Mouse (Mus musculus) G1E (cell line): ENCODE measurements at regions not wholly inside any gene's neighbourhood (a gene's known extent, or its start where the extent isn't known, plus 50 kb on each side); places are given as distances from the start of the nearest gene placed in this dataset.

Experiments
- ATAC-seq: 2 replicates; pipeline ENCODE4 v1.8.0; 2016; ENCODE audit warnings: mild to moderate bottlenecking; ENCODE audit not compliant: insufficient number of reproducible peaks, poor library complexity, low FRiP score, severe bottlenecking; ENCODE audit errors: extremely low read depth
- DNase-seq: peaks from one replicate; pipeline ENCODE4 v3.0.0; 2012; ENCODE audit warnings: low spot score
- H3K27me3 ChIP-seq: 2 replicates; pipeline ENCODE4 v1.6.1; 2012; ENCODE audit warnings: mild to moderate bottlenecking, low read length, inconsistent platforms; ENCODE audit not compliant: insufficient read depth
- H3K36me3 ChIP-seq: replicated peaks from 2 replicates; pipeline ENCODE3; 2012; ENCODE audit warnings: mild to moderate bottlenecking, inconsistent platforms
- H3K4me1 ChIP-seq: 2 replicates; pipeline ENCODE4 v1.6.1; 2012; ENCODE audit warnings: low read depth, low read length, inconsistent platforms, mixed read lengths; ENCODE audit not compliant: insufficient read depth
- H3K4me3 ChIP-seq: 2 replicates; pipeline ENCODE4 v1.5.1; 2012; ENCODE audit warnings: low read depth, mild to moderate bottlenecking, inconsistent platforms, low read length, moderate library complexity, mixed read lengths
- H3K9me3 ChIP-seq: replicated peaks from 2 replicates; pipeline ENCODE4 v1.6.1; 2012; ENCODE audit warnings: inconsistent platforms
- CTCF ChIP-seq: IDR thresholded peaks from 2 replicates; pipeline ENCODE4 v1.5.1; 2012; ENCODE audit warnings: low read depth, low read length, inconsistent platforms, mixed read lengths
- GATA1 ChIP-seq: IDR thresholded peaks from 2 replicates; pipeline ENCODE4 v1.6.1; 2012; ENCODE audit warnings: borderline replicate concordance, low read length, inconsistent platforms, mixed read lengths
- GATA2 ChIP-seq: IDR thresholded peaks from 2 replicates; pipeline ENCODE4 v1.6.1; 2012; ENCODE audit warnings: low read depth, low read length, inconsistent platforms, borderline replicate concordance
- POLR2AphosphoS5 ChIP-seq: IDR thresholded peaks from 2 replicates; pipeline ENCODE4 v1.6.1; 2012; ENCODE audit warnings: low read depth, low read length, inconsistent platforms; ENCODE audit not compliant: insufficient replicate concordance
- TAL1 ChIP-seq: conservative IDR thresholded peaks from 2 replicates; pipeline ENCODE4 v1.6.1; 2012; ENCODE audit warnings: low read depth, low read length, inconsistent platforms, mixed read lengths

DNA sequence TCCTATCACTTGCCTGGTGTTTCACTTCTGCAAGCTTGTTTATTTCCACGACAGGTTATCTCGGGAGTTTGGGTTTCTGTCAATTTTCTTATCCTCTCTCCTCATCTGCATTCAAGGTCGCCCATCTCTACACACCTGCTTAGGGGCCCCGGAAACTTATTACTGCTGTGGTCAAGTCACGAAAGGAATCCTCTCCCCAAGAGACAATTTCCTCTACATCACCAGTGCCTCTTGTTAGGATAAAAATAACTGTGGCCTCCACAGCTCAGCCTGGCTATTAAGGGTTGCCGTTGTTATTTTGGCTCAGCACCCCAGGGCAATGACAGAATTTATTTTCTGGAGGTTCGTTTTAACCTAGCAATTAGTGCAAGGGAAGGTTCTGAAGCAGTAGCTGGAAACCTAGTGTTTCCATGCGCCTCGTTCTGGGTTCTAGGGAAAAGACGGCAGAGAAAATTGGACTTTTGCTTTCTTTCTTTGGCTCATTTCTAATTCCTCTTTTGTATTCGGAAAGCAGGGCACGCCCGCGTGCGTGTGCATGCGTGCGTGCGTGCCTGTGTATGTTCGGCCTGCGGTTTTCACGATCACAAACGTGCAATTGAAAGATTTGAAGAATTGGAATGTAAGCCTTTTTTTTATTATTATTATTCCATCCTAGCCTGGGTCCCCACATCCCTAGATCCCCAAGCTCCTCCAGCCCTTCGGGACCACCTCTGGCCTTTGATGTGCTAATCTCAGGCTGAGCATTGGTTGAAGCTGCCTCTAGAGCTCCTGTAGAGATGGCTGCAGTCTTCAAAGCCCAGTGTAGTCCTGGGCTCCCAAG is 147.1 kb upstream of the Jarid2 start:
- ATAC-seq (no peak), DNase-seq (peak; percentile 9)
- H3K4me3 ChIP-seq = no peak overlapping the region; the same call in 1 of the 2 replicates

GRCm38 (mm10) chr13:44582767-44583085 is 146.5 kb upstream of the Jarid2 start:
- Histone ChIP-seq H3K36me3 (no peaks in the 10 kb centered on the region), H3K27me3 (peaks cover 25% of the 10 kb centered on the region), H3K4me3 (no peak overlapping the region), H3K4me1 (peaks cover 44% of the 10 kb centered on the region), H3K9me3 (no peaks in the 10 kb centered on the region)
- TF ChIP-seq GATA2 (no peak), GATA1 (no peak), POLR2AphosphoS5 (no peak), TAL1 (no peak), CTCF (no peak)
- ATAC-seq (no peak), DNase-seq (no peak)

More for the DNA sequence above, 147.1 kb upstream of the Jarid2 start:
- H3K9me3 ChIP-seq = no peaks in the 10 kb centered on the region
- no peaks in the 10 kb centered on the region for H3K36me3 ChIP-seq
- peaks cover 43% of the 10 kb centered on the region for H3K4me1 ChIP-seq
- no peak for TF ChIP-seq POLR2AphosphoS5
- no peak for TF ChIP-seq CTCF
- TF ChIP-seq GATA1 = no peak
- no peak for TF ChIP-seq TAL1
- no peak for TF ChIP-seq GATA2
- peaks cover 25% of the 10 kb centered on the region for H3K27me3 ChIP-seq

- Histone ChIP-seq H3K4me1 (peaks cover 47% of the 10 kb centered on the region), H3K27me3 (peaks cover 31% of the 10 kb centered on the region), H3K36me3 (no peaks in the 10 kb centered on the region), H3K4me3 (no peak overlapping the region), H3K9me3 (no peaks in the 10 kb centered on the region)
- no peak for TF ChIP-seq GATA1
- no peak for TF ChIP-seq POLR2AphosphoS5
- TF ChIP-seq GATA2 = no peak
- no peak for TF ChIP-seq TAL1
- TF ChIP-seq CTCF = no peak
- ATAC-seq (no peak), DNase-seq (no peak)
Observed at GRCm38 (mm10) chr13:44583614-44584013, 145.7 kb upstream of the Jarid2 start.

- ATAC-seq = no peak
- no peaks in the 10 kb centered on the region for H3K36me3 ChIP-seq
- DNase-seq = no peak
- TF ChIP-seq CTCF (no peak), GATA1 (no peak), TAL1 (no peak), GATA2 (no peak), POLR2AphosphoS5 (no peak)
- H3K9me3 ChIP-seq = no peaks in the 10 kb centered on the region
- H3K4me3 ChIP-seq = no peak overlapping the region
- H3K27me3 ChIP-seq = peaks cover 35% of the 10 kb centered on the region
- peaks cover 47% of the 10 kb centered on the region for H3K4me1 ChIP-seq
Observed at GRCm38 (mm10) chr13:44584151-44584550, 145.1 kb upstream of the Jarid2 start.

- ATAC-seq = no peak
Observed at GRCm38 (mm10) chr13:44584551-44584950, 144.7 kb upstream of the Jarid2 start.

GRCm38 (mm10) chr13:44587846-44588245 is 141.4 kb upstream of the Jarid2 start:
- H3K9me3 ChIP-seq = no peaks in the 10 kb centered on the region
- peaks cover 28% of the 10 kb centered on the region for H3K4me1 ChIP-seq
- no peak for ATAC-seq
- TF ChIP-seq GATA1 (no peak), TAL1 (no peak), GATA2 (no peak), POLR2AphosphoS5 (no peak), CTCF (no peak)
- no peak for DNase-seq
- H3K4me3 ChIP-seq = no peak overlapping the region
- H3K36me3 ChIP-seq = no peaks in the 10 kb centered on the region
- H3K27me3 ChIP-seq = peaks cover 36% of the 10 kb centered on the region

More at GRCm38 (mm10) chr13:44584551-44584950, 144.7 kb upstream of the Jarid2 start:
- Histone ChIP-seq H3K36me3 (no peaks in the 10 kb centered on the region), H3K4me1 (peaks cover 47% of the 10 kb centered on the region), H3K9me3 (no peaks in the 10 kb centered on the region), H3K4me3 (no peak overlapping the region), H3K27me3 (peaks cover 35% of the 10 kb centered on the region)
- no peak for TF ChIP-seq CTCF
- TF ChIP-seq POLR2AphosphoS5 = no peak
- no peak for TF ChIP-seq TAL1
- no peak for TF ChIP-seq GATA2
- no peak for TF ChIP-seq GATA1
- DNase-seq = no peak
